Mouse (Mus musculus) hindbrain, embryonic 13.5 days (tissue): ENCODE results near the gene Spns2. TPM values are rescaled to one million over a fixed set of nuclear protein-coding genes. Genes with fewer than 3 reads are reported as not detected.

Source experiments
- polyA plus RNA-seq: library from polyadenylated mRNA; unstranded; fragments of >200 nt; fragmentation: Nextera tagmentation; extraction: Ambion mirVana; gene quantifications from 2 replicates; pipeline ENCODE4 v1.2.1, GENCODE M21; 2015

The Spns2 gene
- polyA plus RNA-seq, 1 experiment from 2014 or later, result 9.7 TPM

Other genes starting within 250 kb of the Spns2 start
- gene Slc13a5, start 222.7 kb downstream of the Spns2 start, polyA plus RNA-seq, result 1.4 and 1.5 TPM in 2 replicates
- 1.8 and 2.0 TPM in 2 replicates for gene Xaf1, start 188.3 kb downstream of the Spns2 start, polyA plus RNA-seq
- not detected in 2 replicates for gene Fbxo39, start 175.5 kb downstream of the Spns2 start, polyA plus RNA-seq
- 7.5 and 9.3 TPM in 2 replicates for gene Tekt1, start 127.5 kb downstream of the Spns2 start, polyA plus RNA-seq
- gene Smtnl2, start 78.2 kb downstream of the Spns2 start, polyA plus RNA-seq, result 6.2 and 6.4 TPM in 2 replicates
- gene Ggt6, start 54.4 kb downstream of the Spns2 start, polyA plus RNA-seq, result not detected in 2 replicates
- gene Mybbp1a, start 48.5 kb downstream of the Spns2 start, polyA plus RNA-seq, result 74.5 and 79.9 TPM in 2 replicates
- 0.10 and 0.16 TPM in 2 replicates for gene Spns3, start 60.6 kb upstream of the Spns2 start, polyA plus RNA-seq
- 107 and 112 TPM in 2 replicates for gene Ube2g1, start 117.4 kb upstream of the Spns2 start, polyA plus RNA-seq
- gene Ankfy1, start 200.1 kb upstream of the Spns2 start, polyA plus RNA-seq, result 22.7 and 24.9 TPM in 2 replicates